Mouse (Mus musculus) right cerebral cortex, postnatal 25 days (tissue): Measurements from ENCODE around the gene Bnc2.

Source experiments
- DNase-seq: peaks from one replicate; pipeline ENCODE4 v3.0.0; 2022

Bnc2 gene

DNA sequence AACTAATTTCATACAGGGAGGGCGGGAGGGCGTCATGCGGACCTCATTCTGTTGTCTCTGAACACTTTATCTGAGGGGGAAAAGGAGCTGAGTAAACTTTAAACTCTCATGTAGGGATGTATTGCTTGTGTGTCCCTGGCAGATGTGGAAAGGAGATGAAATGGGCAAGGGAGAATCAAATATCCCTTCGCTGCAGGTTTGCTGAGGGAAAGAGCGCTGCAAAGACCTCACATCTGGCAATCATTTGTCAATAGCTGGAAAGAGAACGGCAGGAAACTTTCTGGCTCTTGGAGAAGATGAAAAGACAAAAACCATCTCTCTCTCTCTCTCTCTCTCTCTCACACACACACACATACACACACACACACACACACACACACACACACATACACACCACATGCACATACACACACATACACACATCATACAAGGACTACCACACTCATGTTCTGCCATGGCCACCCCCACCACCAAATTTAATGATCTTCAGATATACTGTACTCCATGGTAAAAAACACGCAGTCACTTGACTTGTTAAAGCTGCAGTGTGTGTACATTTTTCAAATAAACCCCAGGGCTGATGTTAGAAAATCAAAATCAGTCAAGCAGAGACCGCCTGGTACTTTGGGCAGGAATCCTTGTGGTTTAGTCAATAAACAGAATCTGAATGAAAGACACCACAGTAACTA, 172.3 kb downstream of the Bnc2 start:
- DNase-seq = no peak

DNA sequence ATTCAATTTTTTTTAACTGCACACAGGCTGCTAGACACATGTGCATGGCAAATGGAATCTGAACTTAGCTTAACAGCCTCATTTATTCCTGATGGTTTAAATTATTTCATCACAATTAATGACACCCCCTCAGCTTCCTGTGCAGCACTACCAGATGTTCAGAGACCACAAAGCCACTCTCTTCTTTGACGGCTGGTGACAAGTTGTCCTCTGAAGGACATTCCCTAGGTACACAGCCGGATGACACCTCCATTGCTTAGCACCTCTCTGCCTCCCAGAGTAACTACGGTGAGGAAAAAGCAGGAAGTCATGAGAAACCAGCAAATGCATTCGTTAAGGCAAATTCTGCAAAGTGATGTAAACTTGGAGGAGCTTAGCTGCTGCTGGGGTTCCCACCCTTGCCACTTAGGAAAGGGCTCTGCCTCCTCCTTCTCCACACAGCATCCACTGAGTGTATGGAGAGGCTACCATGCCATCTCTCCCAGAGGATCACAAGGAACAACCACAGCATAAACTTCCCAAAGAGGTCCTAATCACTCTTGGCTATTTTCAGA, 174.2 kb downstream of the Bnc2 start:
- no peak for DNase-seq

DNA sequence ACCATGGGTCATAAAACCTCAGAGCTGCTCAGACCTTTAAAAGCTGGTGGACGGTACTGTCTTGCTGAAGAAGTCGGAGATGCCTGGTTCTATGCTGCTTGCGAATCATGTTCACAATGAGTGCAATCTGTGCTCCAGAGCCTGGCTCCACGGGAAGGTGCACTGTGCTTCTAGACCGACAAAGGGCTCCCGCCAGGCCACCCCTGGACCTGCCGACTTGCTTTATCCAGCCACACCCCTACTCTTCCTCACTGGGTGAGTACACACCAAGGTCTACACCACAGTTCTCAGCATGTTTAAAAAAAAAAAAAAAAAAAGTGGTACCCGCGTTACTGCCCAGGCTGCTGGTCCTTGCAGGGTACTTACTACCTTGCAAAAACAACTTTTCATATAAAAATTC, 174.8 kb downstream of the Bnc2 start:
- DNase-seq = no peak

DNA sequence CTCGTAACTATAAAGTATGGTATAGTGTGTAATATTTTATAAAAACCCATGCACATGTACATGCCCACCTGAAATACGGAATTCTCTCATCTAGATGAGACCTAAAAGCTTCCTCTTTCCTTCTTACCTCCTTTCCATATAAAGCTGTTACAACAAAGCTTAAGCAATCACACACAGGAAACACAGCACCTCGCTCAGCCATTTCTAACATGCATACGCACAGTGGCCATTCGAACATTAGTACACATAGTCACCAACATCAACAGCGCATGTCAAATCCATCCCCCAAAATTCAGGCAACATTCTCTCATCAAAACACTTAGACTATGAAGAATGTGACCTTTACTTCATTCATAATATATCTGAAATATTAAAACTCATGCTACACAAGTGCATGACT, 176.6 kb downstream of the Bnc2 start:
- DNase-seq = no peak

DNA sequence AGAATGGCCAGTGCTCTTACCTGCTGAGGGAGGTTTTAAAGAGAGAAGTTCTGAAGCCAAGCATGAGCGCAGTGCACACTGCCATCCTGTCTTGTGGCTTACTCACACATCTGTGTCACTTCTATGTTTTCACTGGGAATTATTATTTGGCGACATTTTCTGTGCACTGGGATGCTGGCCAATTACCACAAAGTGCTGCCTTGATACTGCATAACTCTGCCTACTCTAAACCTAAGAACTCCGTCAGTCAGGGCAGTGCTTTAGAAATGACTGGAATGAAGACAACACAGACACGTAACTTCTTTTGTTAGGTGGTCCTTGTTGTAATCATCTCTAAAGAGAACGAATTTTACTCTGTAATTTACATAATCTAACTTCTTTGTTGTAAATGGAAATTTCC, 186.8 kb downstream of the Bnc2 start:
- DNase-seq = no peak

DNA sequence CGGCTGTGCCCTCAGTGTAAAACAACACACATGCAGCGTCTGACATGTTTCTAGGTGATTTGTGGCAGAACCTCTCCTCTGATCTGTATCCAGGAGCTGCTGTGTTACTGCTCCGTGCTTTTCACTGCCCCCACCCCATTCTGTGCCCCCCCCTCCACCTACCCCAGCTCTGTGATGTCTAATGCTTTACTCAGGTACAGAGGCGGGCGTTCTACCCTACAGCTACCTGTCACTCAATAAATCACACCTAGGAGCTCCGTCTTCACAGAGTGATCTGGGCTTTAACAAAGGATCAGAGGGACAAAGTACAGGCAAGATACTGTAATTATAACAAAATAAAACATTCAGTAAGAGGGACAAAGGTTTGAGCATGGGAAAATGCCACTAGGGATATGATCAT, 192.4 kb downstream of the Bnc2 start:
- DNase-seq = no peak

DNA sequence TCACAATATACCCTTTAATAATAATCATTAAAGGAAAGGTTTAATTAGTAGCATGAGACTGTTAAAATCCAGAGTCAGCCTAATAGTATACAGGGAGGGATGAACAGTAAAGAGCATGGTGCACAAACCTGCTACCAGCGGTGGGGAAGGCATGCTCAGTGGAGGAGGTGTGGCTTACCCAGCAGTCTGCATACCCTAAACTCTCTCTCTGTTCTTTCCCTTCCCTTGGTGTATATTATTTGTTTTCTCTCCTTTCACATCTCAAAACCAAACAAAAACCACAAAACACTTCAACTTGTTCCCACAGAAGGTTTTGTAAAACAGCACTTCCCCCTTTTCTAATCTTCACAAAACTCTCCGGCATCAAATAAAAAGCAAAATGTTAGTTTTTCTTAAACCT, 202.4 kb downstream of the Bnc2 start:
- DNase-seq = no peak

DNA sequence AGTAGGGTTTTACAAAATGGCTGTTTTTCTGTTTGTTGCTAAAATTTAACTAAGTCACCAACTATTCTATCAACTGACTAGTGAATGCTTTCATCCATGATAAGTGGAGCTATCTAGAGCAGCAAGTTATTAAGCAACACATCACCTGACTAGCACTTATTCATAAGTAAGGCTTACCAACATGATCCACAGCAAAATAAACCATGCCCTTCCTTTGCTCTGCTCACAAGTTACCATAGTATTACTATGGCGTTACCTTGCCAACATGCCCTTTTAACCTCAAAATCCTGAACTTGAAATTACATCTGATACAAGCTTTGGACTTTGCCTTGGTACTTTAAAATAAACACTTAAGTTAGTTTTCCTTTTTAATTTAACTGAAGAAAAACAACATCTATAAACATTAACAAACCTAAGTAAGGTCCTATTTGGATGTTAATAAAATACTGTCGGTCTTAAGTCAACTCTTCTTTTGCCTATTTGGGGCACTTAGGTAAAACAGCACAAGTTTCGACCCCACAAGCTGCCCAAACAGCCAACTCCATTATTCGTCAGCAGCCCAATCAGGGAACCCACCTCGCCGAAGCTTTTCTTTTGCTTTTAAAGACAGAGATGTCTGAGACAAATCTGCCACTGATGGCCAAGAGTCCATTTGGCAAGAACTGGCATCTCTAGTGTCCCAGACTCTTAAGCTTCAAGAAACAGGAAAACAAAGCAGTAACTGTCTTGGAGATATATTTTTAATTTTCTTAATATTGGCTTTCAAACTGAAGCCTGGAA, 204.8 kb downstream of the Bnc2 start:
- no peak for DNase-seq

DNA sequence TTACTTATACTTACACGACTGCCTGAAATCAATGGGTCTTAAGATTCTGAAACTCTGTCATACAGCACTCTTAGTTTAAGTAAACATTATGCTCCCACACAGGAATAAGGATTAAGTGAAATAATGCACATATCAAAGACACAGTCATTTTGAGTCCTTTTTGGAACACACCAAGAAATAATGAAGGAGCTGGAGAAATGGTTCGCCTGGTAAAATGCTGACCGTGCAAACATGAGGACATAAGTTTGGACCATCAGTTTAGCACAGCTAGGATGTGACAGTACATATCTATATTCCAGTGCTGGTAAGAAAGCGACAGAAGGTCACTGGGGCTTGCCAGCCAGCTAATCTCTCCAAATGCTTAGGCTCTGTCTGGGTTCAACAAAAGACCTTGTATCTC, 205.7 kb downstream of the Bnc2 start:
- no peak for DNase-seq

DNA sequence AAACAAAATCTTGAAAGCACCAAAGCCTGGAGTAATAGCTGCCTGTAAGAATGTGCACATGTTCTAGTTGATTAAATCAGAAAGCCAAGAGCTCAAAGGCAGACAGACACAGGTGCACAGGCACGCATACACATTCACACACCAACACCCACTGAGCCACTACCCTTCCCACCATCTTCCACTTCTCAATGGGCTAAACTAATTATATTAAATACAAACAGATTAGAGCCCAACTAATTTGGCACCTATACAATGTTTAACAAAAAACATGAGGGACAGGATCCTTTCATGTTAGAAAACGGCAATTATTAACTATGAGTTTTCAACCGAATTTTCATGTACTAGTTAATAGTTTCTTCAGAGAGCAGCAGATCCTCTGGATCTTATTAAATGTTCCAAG, 207.4 kb downstream of the Bnc2 start:
- DNase-seq = no peak

DNA sequence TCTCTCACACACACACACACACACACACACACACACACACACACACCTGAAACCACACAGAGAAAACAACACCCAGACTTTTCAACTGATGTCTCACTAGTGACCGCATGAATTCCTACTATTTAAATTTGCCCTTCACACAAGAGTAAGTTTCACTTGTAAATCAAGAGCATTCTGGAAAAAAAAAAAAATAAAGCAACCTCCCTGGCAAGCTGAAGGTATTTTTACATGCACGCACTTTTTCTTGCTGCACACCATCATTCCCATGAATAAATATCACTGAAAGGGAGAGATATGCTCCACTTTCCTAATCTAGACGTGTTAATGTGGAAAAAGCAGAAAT, 216.9 kb downstream of the Bnc2 start:
- DNase-seq = no peak

DNA sequence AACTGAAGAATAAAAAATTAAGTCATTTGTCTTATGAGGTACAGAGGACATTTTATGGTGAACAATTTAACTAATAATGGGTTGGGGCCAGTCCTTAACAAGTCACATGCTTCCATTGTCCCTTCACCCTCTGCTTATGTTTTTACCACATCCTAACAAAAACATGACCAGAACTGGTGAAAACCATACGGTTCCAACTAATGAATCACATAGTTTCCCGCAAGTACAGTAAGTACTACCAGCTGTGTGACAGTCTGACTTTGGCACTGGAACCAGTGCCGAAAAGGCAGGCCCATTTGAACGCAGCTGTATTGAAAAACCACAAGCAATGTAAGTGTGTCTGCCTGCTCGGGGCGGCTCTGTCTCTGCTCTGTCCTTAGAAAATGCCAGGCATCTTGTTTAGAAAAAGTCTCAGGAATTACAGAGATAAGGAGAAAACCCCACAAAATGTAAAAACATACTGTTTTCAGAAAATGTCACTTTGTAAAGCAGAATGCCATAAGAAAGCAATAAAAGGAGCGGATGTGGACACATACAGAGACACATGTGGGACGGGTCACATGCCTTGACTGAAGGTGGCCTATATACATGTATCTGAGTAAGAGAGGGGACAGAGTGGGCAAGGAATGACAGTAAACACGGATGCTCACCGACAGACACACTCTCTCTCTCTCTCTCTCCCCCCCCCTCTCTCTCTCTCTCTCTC, 217.4 kb downstream of the Bnc2 start:
- no peak for DNase-seq

DNA sequence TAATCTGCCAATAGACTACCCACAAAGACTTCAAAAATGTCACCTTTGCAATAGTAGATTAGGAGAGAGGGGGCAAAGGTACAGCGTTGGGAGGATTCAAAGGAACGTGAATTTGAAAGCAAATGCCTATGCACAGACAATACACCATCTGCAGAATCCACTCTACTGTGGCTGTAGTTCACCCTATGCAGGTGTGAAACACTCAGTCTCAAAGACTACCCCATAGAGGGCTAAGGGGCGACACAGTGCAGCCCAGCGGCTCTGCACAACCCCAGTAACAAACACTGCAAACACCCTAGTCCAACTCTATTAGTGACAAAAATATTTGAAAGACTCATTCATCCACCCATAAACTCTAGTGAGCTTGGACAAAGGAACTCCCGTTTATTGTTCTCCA, 218.2 kb downstream of the Bnc2 start:
- DNase-seq = no peak

DNA sequence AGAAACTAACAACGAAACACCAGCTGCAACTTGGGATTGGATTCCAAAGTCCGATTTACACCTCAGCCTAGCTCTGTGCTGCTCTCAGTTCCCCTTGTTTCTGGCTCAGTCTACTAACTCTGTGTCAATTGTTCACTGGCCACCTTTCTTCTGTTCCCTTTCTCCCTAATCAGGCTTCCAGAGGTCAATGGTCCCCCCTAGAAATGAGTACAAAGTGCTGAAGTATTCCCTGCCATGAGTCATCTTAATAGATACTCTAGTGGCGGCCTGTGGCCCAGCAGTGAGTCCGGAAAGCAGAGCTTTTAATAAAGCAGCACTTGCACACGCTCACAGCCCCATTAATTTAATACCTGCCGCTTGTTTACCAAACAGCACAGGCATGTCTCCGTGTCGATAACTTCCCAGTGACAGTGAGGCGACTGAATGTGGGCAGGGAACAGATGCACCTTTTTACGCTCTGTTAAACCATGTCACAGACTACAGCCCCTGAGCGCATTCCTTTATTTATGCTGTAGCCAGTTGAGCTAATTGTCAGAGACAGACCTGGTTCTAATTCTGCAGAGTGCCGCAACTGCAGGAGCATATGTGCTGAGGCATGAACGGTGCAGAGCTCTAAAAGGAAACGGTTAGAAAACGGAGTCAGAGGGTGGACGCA, 218.8 kb downstream of the Bnc2 start:
- no peak for DNase-seq

DNA sequence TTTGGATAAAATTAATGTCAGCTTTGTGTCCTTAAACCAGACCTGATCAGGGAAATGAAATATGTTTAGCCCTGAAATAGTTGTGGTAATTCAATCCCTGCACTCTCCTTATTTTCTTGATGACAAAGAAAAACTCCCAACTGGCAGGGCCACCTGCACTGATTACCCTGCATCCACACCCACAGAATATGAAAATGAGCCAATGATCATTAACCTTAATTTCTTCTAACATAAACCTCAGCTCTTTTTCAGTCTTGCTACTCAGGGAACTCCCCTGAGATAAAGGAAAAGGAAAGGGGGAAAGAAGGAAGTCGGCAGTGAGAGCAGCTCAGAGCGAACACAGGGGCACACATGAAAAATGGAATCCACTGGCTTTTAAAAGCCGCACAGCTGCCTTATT, 220.6 kb downstream of the Bnc2 start:
- no peak for DNase-seq

DNA sequence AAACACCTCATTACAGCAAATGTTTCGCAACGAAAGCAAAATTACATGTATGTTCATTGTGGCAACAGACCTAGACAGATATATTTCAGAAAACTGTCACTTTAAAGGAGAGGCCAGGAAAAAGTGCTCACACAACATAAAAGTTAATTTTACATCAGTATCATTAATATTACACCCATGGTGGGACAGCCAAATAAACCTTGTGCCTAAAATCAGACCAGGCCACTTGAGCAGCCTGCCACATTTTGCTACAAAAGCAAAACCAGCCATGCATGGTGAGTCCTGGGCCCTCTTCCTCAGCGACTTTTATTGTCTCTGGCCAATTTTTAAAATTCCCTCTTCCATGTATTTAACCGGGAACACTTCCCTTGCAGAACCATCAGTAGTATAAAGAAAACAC, 221.5 kb downstream of the Bnc2 start:
- no peak for DNase-seq

DNA sequence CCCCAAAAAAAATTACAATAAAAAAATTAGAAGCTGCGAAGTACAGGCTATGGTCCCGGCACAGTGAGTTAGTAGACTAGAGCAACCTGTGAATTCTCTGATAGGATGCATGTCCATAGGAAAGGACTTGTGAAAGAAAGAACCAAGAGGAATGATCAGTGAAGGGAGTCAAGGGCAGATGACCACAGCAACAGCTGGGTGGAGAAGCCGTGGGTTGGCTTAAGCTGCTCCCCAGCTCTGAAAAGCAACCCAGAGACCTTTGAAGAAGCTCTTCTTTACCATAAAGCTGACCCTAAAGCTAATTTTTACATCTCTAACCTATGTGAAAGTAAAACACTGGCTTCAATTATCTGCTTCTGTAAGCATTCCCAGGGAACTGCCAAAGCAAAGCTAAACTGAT, 222.4 kb downstream of the Bnc2 start:
- DNase-seq = no peak

DNA sequence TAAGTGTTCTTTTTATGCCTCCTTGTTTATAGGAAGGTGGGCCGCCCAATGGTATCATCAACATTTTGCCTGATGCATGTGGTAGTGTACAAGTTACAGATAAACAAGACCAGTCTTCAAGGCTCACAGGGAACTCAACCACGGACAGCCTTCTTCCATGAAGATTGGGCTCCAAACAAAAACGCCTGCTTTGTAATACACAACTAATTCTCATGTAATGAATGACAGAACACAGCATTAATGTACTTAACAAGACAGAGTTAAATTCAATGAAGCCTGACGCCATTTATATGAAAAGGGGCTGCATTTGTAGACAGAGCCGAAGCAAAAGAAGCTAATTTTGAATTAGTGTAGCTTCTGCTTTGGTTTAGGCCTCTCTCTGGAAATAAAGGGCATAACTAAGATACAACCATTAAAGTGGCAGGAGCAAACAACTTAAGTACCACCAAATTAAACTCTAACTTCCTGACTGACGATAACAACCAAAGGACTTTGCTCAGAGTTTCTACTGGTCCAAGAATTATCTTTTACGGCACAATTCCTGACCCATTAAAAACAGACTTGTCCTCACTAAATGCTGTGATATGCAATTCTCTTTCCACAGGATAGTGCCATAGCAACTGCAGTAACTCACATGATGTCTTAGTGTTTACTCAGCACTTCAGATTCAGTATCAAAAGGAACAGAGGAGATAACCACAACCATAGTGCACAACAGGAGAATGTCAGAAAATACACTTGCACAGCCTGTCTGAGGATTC, 225.6 kb downstream of the Bnc2 start:
- no peak for DNase-seq

DNA sequence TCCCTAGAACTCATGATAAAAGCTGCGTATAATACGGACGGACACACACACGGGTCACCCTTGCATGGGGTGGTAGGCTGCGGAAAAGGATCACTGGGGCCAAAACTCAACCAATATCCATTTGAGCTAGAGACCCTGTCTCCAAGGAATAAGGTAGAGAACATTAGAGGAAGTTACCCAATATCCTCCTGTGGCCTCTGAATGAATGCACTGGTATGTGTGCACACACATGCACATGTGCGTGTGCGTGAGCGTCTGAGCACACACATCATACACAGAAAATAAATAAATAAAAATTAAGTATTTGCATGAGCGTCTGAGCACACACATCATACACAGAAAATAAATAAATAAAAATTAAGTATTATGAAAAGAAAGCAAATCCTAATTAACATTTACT, 241.8 kb downstream of the Bnc2 start:
- no peak for DNase-seq

DNA sequence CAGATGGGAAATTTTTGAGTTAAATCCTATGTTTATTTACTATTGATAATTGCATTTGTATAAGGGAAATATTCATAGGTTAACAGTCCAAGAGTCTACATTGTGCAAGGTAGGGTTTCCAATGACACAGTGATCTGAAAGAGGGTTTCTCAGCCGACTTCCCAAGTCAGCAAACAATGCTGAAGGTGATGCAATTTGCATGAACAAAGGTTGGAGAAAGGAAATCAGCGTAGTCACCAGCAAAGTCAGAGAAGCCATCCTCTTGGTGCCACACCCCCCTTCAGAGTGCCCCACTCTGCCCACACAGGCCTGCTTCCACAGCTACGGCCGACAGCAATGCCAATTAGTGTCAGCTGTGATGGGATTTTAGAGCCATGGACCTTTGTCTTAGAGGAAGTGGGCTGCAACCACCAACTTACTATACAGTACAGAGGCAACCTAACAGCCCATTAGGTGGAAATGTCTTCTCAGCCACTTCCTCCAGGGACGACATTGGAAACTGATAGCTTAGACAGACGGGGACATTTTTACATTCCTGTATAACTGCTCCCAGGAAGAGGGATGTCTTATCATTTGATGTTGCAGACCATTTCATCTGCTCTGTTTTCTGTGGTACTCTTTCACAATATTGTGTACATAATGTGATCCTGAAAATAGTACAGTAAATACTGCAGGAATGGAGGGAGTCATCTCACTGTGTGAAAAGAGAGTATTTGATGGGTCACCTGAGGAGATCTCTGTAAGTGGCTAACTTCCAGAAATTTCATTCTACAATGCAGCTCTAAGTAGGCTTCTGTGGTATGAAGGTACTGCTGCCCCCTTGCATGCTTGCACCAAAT, 243.2 kb downstream of the Bnc2 start:
- no peak for DNase-seq

DNA sequence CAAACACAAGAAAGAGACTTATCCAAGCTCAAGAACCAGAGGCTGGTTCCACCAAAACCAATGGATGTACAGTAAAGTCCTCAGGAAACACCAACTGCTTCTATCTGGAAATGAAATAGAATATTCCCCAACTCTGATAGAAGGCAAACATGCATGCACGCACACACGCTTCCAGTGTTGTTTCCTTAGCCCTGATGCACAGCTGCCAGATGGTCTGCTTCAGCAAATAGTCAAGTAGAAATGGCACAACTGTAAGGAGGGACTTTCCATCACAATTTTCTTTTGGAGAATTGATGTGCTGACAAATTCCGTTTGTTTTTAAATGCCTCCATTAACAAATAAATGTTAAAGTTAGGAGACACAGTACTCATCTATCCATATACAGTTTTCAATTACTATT, 247.1 kb downstream of the Bnc2 start:
- no peak for DNase-seq

DNA sequence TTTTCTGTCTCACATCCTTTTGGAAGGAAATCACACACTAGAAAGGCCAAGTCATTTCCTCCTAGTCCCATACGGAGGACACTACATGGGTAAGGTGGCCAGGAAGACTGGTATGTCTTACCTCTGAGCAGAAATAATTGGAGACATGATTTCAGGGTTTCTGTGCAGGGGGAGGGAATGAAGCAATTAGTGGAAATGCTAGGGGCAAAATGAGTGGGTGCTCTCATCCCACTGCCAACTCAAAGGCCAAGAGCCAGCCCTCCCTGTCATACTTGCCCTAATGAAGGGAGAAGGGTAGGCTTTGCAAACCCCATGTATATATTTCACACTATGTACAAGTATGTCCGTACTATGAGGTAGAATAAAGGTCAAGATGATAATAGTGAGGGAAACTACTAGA, 263.6 kb downstream of the Bnc2 start:
- no peak for DNase-seq
